Comparison of ENCODE assay signal across 8 mouse cellular contexts in the genomic region with DNA sequence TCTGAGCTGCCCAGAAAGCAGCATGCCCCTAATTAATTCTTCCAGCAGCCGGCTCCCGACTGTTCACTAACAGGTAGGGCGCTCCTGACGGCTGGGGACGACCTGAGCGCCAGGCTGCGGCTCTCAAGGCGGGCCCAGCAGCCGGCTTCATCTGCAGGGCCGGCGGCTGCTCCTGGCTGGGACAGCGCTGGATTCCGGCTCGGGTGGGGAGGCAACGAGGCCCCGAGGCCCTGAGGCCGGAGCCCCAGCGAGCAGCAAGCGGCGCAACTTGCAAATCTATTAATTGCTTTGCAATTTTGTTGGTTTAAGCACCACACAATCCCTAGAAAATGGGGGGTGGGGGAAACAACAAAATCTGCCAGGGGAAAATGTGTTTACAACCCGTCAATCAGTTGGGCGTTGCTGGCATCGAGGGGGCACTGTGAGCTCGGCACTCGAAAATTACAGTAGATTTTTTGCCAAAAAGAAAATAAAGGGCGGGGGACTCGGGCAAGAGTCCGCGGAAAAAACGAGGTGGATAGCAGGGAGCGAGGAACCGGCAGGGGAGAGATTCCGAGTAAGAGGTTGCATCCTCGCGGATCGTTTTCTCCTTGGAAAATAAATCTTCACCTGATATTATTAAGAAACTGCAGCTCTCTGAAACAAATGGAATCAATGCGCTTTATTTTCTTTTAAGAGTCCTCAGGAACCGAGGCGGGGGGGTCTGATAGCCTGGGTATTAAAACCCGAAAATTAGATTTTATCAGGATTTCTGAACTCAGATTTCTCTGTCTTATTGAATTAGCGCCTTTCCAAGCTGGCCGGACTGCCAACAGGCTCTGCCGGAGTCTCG. TPM values are rescaled to one million over a fixed set of nuclear protein-coding genes. Genes with fewer than 3 reads are reported as not detected.
DNase-seq lines count a peak whose midpoint lies in the region; ATAC-seq and TF ChIP-seq lines count a peak whose summit lies in the region.

No protein-coding gene starts in this region.

- no peak overlapping the region for H3K27ac ChIP-seq in ES-Bruce4 (ENCODE audit: insufficient read depth, low read length)
- peak overlapping the region; percentile 89 for H3K27ac ChIP-seq in forebrain, embryonic 13.5 days
- H3K27ac ChIP-seq in limb, embryonic 12.5 days: no peak overlapping the region

- no peaks in the 10 kb centered on the region for H3K9me3 ChIP-seq in ES-Bruce4 (replicated peaks; ENCODE audit: control insufficient read depth, insufficient read depth, low read length, poor library complexity, severe bottlenecking)
- no peaks in the 10 kb centered on the region for H3K9me3 ChIP-seq in forebrain, embryonic 13.5 days (replicated peaks)
- no peaks in the 10 kb centered on the region for H3K9me3 ChIP-seq in limb, embryonic 12.5 days

- TF ChIP-seq CTCF in ES-Bruce4 (IDR thresholded peaks at IDR 0.05; ENCODE audit: low read depth, low read length): no peak

- WGBS in forebrain, embryonic 13.5 days: under 1% methylated on average over 44 of the region's 44 CpGs
- under 1% methylated on average over 44 of the region's 44 CpGs for WGBS in limb, embryonic 12.5 days

- no peak for ATAC-seq in forebrain, embryonic 13.5 days
- no peak for ATAC-seq in limb, embryonic 12.5 days (ENCODE audit: insufficient number of reproducible peaks, insufficient read depth, low FRiP score, low TSS enrichment, low read depth)

- TF ChIP-seq EP300 in ES-Bruce4 (IDR thresholded peaks at IDR 0.05; ENCODE audit: insufficient read depth, low read depth, low read length): no peak

- H3K36me3 ChIP-seq in ES-Bruce4 (ENCODE audit: control insufficient read depth, insufficient read depth, low read length, poor library complexity, severe bottlenecking): no peaks in the 10 kb centered on the region
- H3K36me3 ChIP-seq in forebrain, embryonic 13.5 days (ENCODE audit: poor library complexity, severe bottlenecking): no peaks in the 10 kb centered on the region
- H3K36me3 ChIP-seq in limb, embryonic 12.5 days: no peaks in the 10 kb centered on the region

- H3K27me3 ChIP-seq in ES-Bruce4 (ENCODE audit: control insufficient read depth, insufficient read depth, low read length, poor library complexity, severe bottlenecking): peaks cover 37% of the 10 kb centered on the region
- H3K27me3 ChIP-seq in forebrain, embryonic 13.5 days: peaks cover 81% of the 10 kb centered on the region
- H3K27me3 ChIP-seq in limb, embryonic 12.5 days: peaks cover 100% of the 10 kb centered on the region

- peak; percentile 39 for DNase-seq in adrenal gland, postnatal 14 days
- DNase-seq in adrenal gland, postnatal 4 days (ENCODE audit: low spot score in 2 of 2): no peak
- DNase-seq in retina, embryonic 14.5 days (ENCODE audit: low spot score): peak; percentile 57
- DNase-seq in urinary bladder, postnatal 10 days (ENCODE audit: low spot score): no peak
- DNase-seq in thymus, postnatal 14 days: no peak

- H3K4me2 ChIP-seq in forebrain, embryonic 13.5 days: peak overlapping the region; percentile 97
- peak overlapping the region; percentile 99 for H3K4me2 ChIP-seq in limb, embryonic 12.5 days

- no peak overlapping the region for H3K4me3 ChIP-seq in ES-Bruce4 (ENCODE audit: low read depth, low read length)
- peak overlapping the region; percentile 68 for H3K4me3 ChIP-seq in forebrain, embryonic 13.5 days
- H3K4me3 ChIP-seq in limb, embryonic 12.5 days (replicated peaks): peak overlapping the region; percentile 60

- peak overlapping the region; percentile 69; the same call in 1 of the 2 replicates for H3K9ac ChIP-seq in ES-Bruce4 (ENCODE audit: low read depth, poor library complexity, severe bottlenecking)
- peak overlapping the region; percentile 80 for H3K9ac ChIP-seq in forebrain, embryonic 13.5 days
- H3K9ac ChIP-seq in limb, embryonic 12.5 days (replicated peaks): peak overlapping the region; percentile 34; the same call in 1 of the 2 replicates

- H3K4me1 ChIP-seq in ES-Bruce4 (ENCODE audit: control insufficient read depth, insufficient read depth, low read length): no peaks in the 10 kb centered on the region
- H3K4me1 ChIP-seq in forebrain, embryonic 13.5 days: peaks cover 82% of the 10 kb centered on the region
- peaks cover 65% of the 10 kb centered on the region for H3K4me1 ChIP-seq in limb, embryonic 12.5 days (replicated peaks)

- TF ChIP-seq POLR2A in ES-Bruce4 (IDR thresholded peaks at IDR 0.05; ENCODE audit: insufficient read depth, low read length): no peak

RNA-seq across cellular contexts. Expression of a gene that starts 2.3 kb away (rescaled TPM):
- 20.6 and 25.2 TPM in 2 replicates for total RNA-seq in adrenal gland, postnatal 14 days (2021)
- 10 to 100 TPM; 31.5 to 32.3 TPM for total RNA-seq in adrenal gland, postnatal 4 days (2021)
- 0.30 TPM in 1 of 2 replicates, not detected in the other for polyA plus RNA-seq in ES-Bruce4 (2011; ENCODE audit: insufficient read depth, insufficient read length, low read depth, missing spikeins)
- 6.2 and 8.4 TPM in 2 replicates for polyA plus RNA-seq in forebrain, embryonic 13.5 days (2015; fragmentation: Nextera tagmentation; extraction: Ambion mirVana)
- polyA plus RNA-seq in limb, embryonic 12.5 days (2016; fragmentation: Nextera tagmentation; extraction: Ambion mirVana): 0.22 and 0.55 TPM in 2 replicates

Comparison
In these comparisons a context has a peak if more than half of its experiments do, and no peak if none do; other contexts are left out.
1. DNase-seq: peak in adrenal gland, postnatal 14 days (single experiment) and retina, embryonic 14.5 days (single experiment); none in adrenal gland, postnatal 4 days (0 of 2), urinary bladder, postnatal 10 days (single experiment) and thymus, postnatal 14 days (single experiment).
2. Peak in every context shown above with its lines, with median percentiles within 50 percentile points of each other: H3K9ac ChIP-seq.